Mouse (Mus musculus) neutrophil, adult 59 days (primary cell): ENCODE results near the gene Tmem45a. TPM values are rescaled to one million over a fixed set of nuclear protein-coding genes. Genes with fewer than 3 reads are reported as not detected.

ENCODE experiments used
- total RNA-seq, 2 experiments: library from RNA; stranded (reverse); gene quantifications; 1 replicate in 1 of 2; 2 replicates in 1 of 2; pipeline ENCODE4 v1.2.4; 2023

Tmem45a gene
- not detected for total RNA-seq

DNA sequence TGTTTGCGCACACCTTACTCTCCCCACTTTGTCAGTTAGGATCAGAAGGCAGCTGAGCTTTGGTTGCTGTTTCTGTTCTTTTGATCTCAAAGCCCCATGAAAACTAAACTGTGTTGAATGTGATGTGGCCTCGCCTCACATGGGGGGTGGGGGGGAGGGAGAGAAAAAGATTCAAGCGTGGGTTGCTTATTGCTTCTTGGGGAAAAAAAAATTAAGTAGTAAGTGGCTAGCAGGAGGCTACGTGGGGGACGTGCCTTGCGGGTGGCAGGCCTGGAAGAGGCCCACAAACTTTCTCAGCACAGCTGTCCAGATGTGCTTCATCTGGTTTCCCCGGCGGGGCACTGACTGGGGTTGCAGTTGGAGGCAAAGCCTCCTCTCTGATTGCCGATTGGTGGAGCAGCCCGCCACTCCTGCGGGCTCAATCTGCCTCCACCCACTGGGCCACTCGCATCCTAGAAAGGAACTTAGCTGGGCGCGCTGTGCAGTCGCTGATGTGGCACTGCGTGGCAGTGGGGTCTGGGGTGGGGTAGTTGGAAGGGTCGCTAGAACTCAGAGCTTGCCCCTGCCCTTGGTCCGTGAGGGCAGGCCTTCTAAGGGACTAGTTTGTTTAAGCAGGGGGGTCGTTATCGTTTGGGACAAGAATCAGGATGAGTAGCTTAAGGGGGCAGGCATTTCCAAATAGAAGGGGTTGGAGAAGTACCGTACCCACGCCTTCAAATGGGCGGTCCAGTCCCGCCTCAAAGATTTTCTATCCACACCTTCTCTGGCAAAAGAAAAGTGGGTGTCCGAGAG, at the start of gene Tmem45a:
TSS of gene Tmem45a (minus strand) at position 343 of the 792 bp plus-strand sequence.

DNA sequence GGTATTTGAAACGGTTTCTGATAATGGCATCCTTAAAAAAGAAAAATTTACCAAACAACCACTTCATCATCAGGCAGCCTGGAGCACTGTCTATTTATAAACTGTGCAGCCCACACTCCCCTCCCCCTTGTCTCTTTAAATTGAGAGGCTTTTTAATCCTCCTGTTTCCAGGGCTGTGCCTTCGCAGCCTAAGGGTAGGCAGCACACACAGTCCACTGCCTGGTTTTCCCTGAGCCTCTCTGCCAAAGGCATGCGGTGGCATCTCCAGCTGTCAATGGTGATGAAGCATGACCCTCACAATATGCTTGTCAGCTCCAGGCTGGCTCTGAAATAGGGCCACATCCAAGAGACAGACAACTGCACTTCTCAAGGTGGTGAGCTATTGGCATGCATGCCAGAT, 42.1 kb upstream of the Tmem45a start, which contains the start of gene Lnp1:
TSS of gene Lnp1 (minus strand) at position 39 of the 400 bp plus-strand sequence.

DNA sequence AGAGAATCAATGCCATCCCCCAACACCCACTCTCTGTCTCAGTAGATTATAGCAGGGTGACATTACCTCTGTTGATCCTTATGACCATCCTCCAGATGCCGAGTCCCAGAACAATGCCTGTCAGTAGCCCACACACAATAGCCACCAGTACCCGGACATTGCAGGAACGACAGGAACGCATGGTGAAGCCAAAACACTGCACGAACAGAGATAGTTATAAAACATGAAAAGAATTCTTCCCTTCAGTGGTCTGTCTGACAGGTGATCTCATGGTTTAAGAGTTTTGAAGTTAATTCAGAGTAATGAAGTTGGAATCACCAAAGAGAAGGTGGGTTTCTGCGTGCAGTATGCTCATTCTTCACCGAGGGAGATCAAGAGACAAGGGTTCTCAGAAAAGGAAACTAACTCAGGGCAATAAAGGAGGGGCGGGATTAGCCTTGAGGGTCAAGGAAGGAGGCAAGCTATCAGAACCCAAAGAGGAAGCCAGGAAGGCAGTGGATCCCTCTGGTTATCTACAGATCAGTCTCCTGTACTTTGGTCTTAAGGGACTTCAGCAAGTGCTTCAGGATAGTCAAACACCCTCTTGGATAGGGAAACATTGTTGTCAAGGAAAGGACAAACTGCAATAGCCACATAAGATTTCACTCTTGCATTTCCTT, 90.4 kb downstream of the Tmem45a start, which contains the start of gene Adgrg7:
TSS of gene Adgrg7 (minus strand) at position 375 of the 659 bp plus-strand sequence.

Other genes with a start within 250 kb of the Tmem45a start
- gene Tfg, start 168.7 kb downstream of the Tmem45a start, total RNA-seq = 10 to 100 TPM; 29.4 to 34.3 TPM
- 1 to 10 TPM in 1 of 2 experiments, under 1 TPM in 1; 0.77 to 3.0 TPM for gene Adgrg7, start 90.3 kb downstream of the Tmem45a start, total RNA-seq
- not detected for gene Lnp1, start 41.9 kb upstream of the Tmem45a start, total RNA-seq
- gene Tmem45a2, start 185.2 kb upstream of the Tmem45a start, total RNA-seq = 1 to 10 TPM; 1.9 to 4.2 TPM
- gene Tomm70a, start 235.5 kb upstream of the Tmem45a start, total RNA-seq = 10 to 100 TPM; 15.2 to 15.9 TPM